Mouse (Mus musculus) adrenal gland, adult (tissue): ENCODE data around the gene Abl2.
"Not testable (repeated sequence)": the region's sequence is repeated elsewhere in the genome, so short reads cannot be mapped to it uniquely, and the experiment has no call there.

Source experiments
- DNase-seq, 2 experiments: peaks; one replicate each; pipeline ENCODE4 v3.0.0; 2022 to 2023; ENCODE audit warnings: low spot score in 1 of 2; ENCODE audit not compliant: inconsistent age in 2 of 2

Abl2 gene

GRCm38 (mm10) chr1:156630965-156631364, 72.4 kb downstream of the Abl2 start:
- DNase-seq = no peak

GRCm38 (mm10) chr1:156633095-156633494, 74.5 kb downstream of the Abl2 start:
- peak; percentile 40 to 79 for DNase-seq

GRCm38 (mm10) chr1:156635148-156635547, 76.6 kb downstream of the Abl2 start:
- DNase-seq = no peak

- no peak for DNase-seq
These were observed 80.9 kb downstream of the Abl2 start for GRCm38 (mm10) chr1:156639455-156639854.

GRCm38 (mm10) chr1:156640577-156640976, 82.0 kb downstream of the Abl2 start:
- no peak for DNase-seq

- no peak for DNase-seq
These were observed 83.2 kb downstream of the Abl2 start for GRCm38 (mm10) chr1:156641808-156642207.

GRCm38 (mm10) chr1:156642813-156643212, 84.2 kb downstream of the Abl2 start:
- no peak for DNase-seq

- no peak for DNase-seq
These were observed 85.5 kb downstream of the Abl2 start for GRCm38 (mm10) chr1:156644061-156644460.

- DNase-seq = peak; percentile 49 to 53
These were observed 86.4 kb downstream of the Abl2 start for GRCm38 (mm10) chr1:156644780-156645523.

- no peak for DNase-seq
These were observed 87.4 kb downstream of the Abl2 start for GRCm38 (mm10) chr1:156645971-156646370.

GRCm38 (mm10) chr1:156648705-156649104, 90.1 kb downstream of the Abl2 start:
- DNase-seq = no peak

GRCm38 (mm10) chr1:156650631-156651030, 92.0 kb downstream of the Abl2 start:
- no peak for DNase-seq

- DNase-seq = no peak
These were observed 93.7 kb downstream of the Abl2 start for GRCm38 (mm10) chr1:156652189-156652822.

- no peak for DNase-seq
These were observed 96.3 kb downstream of the Abl2 start for GRCm38 (mm10) chr1:156654735-156655530.

- no peak for DNase-seq
These were observed 98.9 kb downstream of the Abl2 start for GRCm38 (mm10) chr1:156657523-156657922.

GRCm38 (mm10) chr1:156658676-156659075, 100.1 kb downstream of the Abl2 start:
- DNase-seq = peak; percentile 58 to 82

- DNase-seq = peak; percentile 41 to 79
These were observed 101.5 kb downstream of the Abl2 start for GRCm38 (mm10) chr1:156659906-156660659.

- not testable (repeated sequence) for DNase-seq
These were observed 102.2 kb downstream of the Abl2 start for GRCm38 (mm10) chr1:156660660-156661236.

- no peak for DNase-seq
These were observed 107.2 kb downstream of the Abl2 start for GRCm38 (mm10) chr1:156665777-156666176.

- DNase-seq = peak; percentile 73 to 84
These were observed 108.7 kb downstream of the Abl2 start for GRCm38 (mm10) chr1:156667141-156667926.
